Mouse (Mus musculus) adrenal gland, adult 2 months (tissue): ENCODE results near the gene Mov10. TPM values are rescaled to one million over a fixed set of nuclear protein-coding genes. Genes with fewer than 3 reads are reported as not detected.
"Not testable (repeated sequence)": the region's sequence is repeated elsewhere in the genome, so short reads cannot be mapped to it uniquely, and the experiment has no call there.

Experiments used
- DNase-seq: peaks from one replicate; pipeline ENCODE4 v3.0.0; 2021
- long read RNA-seq: library from polyadenylated mRNA; stranded (forward); transcript quantifications from one replicate; pipeline ENCODE4 v2.0.0, GENCODE M21; 2021
- polyA plus RNA-seq: library from polyadenylated mRNA; depleted of rRNA; stranded (reverse); fragments of >200 nt; gene quantifications from 2 replicates; pipeline ENCODE4 v1.2.3, GENCODE M21; 2012; rRNA removed
- total RNA-seq, 2 experiments: library from RNA; stranded (reverse); gene quantifications; 2 replicates each; pipeline ENCODE4 v1.2.3; 2021

Mov10 gene
- total RNA-seq (10 to 100 TPM; 16.7 to 18.9 TPM), polyA plus RNA-seq (13.2 and 15.3 TPM in 2 replicates)
- long read RNA-seq, partial matches to known transcripts: 7 of 13 reads
- long read RNA-seq, other reads (novel, unspliced or antisense): 5 of 13 reads

DNA sequence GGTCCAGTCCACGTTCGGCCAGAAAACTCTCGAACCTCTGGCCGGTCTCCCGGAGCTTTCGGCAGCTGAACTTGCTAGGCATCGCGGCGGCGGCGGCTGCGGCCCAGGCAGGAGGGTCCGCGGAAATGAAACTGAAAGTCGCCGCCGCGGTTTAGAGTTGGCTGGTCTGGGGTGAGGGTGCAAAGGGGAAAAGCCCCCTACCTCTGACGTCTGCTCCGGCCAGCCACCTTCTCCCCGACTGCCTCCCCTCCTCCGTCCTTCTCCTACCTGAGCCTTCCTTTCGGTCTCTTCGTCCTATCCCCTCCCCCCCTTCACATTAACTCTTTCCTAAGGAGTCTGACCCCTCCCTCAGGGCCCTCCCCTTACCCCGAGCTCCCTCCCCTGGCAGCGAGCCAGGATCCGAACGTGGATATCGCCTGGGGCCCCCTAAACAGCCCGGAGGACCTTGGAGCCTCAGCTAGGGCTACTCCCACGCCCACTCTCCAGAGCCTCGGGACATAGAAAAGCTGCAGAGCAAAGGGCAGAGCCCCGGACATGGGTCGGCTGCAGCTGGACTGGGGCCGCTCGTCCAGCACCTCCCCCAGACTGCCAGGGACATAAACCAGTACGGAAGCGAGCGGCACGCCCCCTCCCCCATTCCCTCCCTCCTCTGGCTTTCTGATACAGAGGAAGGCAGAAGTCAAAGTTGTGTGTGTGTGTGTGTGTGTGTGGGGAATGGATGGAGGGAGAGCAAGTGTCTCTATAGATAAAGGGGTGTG, at the start of gene Mov10:
Gene Mov10 (minus strand): TSS at position 573 of the 758 bp plus-strand sequence.
- peak; percentile 81 for DNase-seq

DNA sequence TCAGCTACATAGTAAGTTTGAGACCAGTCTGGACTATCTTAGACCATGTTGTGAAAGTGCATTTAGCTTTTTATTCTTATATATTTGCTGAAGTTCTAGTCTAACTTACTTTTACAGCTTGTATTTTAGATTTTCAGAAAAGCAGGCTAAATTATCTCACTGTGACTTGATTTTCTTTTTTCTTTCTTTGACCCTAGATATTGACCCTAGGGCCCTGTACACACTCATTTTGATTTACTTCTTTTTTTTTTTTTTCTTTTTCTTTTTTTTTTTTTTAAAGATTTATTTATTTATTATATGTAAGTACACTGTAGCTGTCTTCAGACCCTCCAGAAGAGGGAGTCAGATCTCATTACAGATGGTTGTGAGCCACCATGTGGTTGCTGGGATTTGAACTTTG, 48.3 kb upstream of the Mov10 start:
- not testable (repeated sequence) for DNase-seq

DNA sequence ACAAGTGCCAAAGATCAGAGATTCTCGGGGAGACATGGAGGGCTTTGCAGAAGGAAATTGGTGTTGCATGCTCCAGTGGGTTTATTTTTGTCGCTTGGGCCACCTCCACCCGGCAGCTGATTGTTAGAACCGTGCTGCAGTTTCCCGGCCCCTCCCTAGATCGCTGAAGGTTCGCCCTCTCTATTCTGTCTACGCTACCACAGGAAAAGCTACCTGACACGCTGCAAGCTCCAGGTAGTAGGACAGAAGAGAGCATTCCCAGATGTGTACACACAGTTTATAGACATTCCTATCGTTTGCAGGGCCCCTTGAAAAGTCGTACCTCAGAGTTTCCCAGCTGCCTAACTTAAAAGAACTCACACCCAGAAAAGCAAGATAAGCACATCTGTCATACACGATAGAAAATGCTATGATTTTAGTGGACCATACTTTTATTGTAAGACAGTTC, 47.0 kb upstream of the Mov10 start:
- no peak for DNase-seq

- DNase-seq: peak; percentile 95
These were observed 46.4 kb upstream of the Mov10 start for GRCm38 (mm10) chr3:104864651-104865340.

- DNase-seq: peak; percentile 94
These were observed 45.7 kb upstream of the Mov10 start, which contains the start of the genes St7l and Capza1 for GRCm38 (mm10) chr3:104863786-104864650. Gene St7l, plus strand, starts transcription at chr3:104864005. Gene Capza1, minus strand, starts transcription at chr3:104864505.

- DNase-seq: no peak
These were observed 40.2 kb upstream of the Mov10 start for GRCm38 (mm10) chr3:104858560-104858959.

DNA sequence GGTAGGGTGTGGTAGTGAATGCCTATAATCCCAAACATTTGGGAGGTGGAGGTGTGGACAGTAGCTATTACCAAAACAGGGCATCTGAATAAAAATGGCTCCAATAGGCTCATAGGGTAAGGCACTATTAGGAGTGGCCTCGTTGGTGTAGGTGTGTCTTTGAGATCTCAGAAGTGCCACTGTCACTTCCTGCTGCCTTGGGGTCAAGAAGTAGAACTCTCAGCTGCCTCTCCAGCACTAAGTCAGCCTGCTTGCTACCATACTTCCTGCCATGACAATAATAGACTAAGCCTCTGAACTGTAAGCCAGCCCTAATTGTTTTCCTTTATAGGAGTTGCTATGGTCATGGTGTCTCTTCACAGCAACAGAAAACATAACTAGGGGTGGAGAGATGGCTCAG, 37.7 kb upstream of the Mov10 start:
- no peak for DNase-seq

- no peak for DNase-seq
These were observed 36.5 kb upstream of the Mov10 start for GRCm38 (mm10) chr3:104854866-104855265.

DNA sequence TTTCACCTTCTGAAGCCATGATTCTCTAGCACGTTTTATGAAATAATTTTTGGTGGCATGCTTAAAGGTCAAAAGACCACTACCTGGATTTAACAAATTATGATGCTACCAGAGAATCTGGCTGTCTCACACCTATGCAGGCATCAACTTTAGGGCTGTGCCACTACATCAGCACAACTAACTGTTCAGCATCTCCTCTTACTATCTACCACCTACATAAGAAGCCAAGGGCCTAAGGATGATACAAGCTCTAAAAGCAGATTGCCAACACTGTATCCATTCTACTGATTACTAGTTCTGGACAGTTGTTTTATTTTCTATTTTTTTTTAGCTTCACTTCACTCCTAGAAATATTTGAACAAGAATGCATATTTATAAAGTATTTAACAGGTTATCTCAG, 36.1 kb upstream of the Mov10 start:
- DNase-seq: no peak

GRCm38 (mm10) chr3:104846601-104847000, 28.2 kb upstream of the Mov10 start:
- DNase-seq: no peak

- no peak for DNase-seq
These were observed 22.7 kb upstream of the Mov10 start for GRCm38 (mm10) chr3:104841049-104841448.

DNA sequence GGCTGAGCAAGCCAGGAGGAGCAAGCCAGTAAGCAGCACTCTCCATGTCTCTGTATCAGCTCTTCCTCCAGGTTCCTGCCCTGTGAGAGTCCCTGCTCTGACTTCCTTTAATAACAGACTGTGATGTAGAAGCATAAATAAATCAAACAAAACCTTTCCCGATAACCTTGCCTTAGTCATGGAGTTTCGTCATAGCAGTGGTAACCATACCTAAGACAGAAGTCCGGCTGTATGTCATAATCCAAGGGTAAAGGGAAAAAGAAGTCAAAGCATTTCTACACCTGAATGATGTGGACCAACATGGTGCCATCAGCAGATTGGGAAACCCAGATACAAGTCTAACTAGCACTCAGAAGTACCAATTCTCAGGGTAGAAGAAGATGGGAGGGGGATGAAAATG, 17.4 kb upstream of the Mov10 start:
- no peak for DNase-seq

DNA sequence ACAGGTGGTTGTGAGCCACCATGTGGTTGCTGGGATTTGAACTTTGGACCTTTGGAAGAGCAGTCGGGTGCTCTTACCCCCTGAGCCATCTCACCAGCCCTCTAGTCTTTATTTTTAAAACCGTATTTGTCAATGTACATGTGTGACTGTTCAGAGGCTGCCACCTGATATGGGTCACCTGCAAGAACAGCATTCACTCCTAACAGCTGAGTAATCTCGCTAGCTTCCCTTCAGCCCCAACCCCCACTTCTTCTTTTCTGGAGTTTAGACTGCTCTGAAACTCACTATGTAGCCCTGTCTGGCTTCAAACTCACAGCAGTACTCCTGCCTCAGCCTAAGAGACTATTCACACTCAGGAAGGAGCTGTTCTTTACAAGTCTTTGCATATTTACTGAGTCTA, 4.0 kb upstream of the Mov10 start:
- DNase-seq: no peak

DNA sequence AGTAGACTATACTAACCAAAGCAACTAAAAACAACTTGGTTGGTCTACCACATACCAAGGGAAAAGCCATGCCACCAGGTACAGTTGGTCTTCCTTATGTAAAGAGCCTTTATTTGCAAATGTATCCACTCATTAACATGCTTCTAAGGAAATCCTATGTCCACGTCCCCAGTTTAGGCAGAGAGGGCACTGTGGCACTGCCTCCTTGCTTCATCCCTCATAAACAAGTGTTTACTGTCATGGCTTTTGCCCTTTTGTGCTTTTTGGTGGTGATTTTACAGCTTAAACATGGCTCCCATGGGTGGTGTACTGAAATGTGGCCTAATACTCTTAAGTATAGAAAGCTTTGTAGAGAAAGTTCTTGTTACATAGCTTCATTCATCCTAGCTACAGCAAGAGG, 2.1 kb upstream of the Mov10 start:
- DNase-seq: no peak

DNA sequence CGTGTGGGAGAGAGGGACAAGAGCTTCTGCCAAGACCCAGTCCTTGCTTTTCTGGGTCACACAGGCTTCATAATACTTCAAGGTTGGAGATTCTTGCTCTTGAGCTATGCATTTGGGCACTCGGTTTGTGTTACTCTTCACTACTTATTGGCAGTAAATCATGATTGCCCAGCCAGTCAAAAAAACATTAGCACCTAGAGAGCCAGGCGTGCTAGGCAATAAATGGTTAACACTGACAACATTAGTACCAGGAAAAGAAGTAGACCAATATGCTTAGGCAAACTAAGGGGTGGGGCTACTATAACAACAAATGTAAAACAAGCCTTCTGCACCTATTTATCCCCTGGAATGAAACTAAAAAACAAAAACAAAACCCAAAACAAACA, 379 bp upstream of the Mov10 start:
- DNase-seq: no peak

- DNase-seq: peak; percentile 78
These were observed 827 bp downstream of the Mov10 start for GRCm38 (mm10) chr3:104817481-104817990.

DNA sequence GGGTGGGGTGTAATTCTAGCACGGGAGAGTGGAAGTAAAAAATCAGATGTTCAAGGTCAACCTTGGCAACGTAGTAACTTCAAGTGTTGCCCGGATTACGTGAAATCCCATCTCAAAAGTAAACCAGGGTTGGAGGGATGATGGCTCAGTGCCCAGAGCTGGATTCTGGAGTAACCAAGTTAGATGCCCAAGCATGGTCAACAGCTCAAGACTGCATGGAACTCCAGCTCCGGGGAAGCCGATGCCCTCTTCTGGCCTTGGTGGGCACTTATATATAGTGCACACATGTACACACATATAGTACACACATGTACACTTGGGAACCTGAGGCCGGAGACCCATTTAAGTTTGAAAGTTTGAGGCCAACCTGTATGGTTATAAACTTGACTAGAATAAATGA, 2.2 kb downstream of the Mov10 start:
- DNase-seq: no peak

DNA sequence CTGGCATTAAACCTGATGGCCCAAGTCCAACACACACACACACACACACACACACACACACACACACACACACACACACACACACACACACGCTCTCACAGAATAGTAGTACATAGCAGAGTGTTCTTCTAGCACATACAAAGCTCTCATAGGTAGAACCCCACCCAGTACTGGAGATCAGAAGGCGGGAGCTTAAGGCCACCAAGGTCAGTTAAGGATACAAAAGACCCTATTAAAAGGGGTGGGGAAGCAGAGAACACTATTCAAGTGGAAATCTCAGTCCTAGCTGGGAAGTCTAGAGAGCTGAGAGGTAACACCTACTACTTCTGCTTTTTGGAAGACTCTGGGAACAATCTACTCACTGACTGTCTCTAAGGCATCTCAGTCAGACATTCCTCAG, 3.0 kb downstream of the Mov10 start:
- DNase-seq: no peak

GRCm38 (mm10) chr3:104814746-104815145, 3.6 kb downstream of the Mov10 start:
- DNase-seq: no peak

GRCm38 (mm10) chr3:104813227-104813626, 5.1 kb downstream of the Mov10 start:
- not testable (repeated sequence) for DNase-seq

DNA sequence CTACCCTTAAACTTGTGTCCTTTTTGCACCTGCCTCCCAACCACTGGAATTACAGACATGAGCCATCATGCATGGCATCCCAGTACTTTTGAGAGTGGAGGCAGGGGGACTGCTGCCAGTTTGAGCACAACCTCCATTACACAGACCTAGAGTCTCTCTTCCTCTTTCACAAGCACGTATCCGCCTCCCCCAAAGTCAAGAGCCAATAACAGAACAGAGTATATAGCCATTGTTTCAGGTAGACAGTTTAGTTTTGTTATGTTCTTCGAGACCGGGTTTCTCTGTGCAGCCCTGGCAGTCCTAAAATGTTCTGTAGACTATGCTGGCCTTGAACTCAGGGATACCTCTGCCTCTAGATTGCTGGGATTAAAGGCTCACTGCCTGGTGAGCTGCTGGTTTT, 6.1 kb downstream of the Mov10 start:
- no peak for DNase-seq

GRCm38 (mm10) chr3:104811752-104812151, 6.6 kb downstream of the Mov10 start:
- no peak for DNase-seq
